In the genomic region with DNA sequence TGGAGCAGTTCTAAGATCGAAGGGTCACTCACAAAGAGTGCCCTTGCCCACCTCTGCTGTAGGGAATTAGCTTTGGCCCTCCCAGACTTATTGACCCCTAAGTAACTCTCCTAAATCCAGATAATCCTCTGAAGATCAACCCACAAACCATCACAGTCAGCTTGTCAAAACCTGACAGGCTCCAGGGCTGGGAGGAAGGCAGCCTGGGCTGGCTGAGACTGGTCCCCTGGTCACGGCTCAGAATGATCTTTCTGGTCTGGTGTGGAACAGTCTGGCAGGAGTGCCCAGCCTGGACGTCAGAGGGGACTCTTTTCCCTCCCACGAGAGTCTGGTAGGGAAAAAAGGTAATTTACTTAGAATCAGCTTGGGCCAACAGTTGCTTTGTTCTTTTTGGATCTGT, we compare ENCODE assay signal across 17 mouse cellular contexts.
DNase-seq lines count a peak whose midpoint lies in the region; ATAC-seq and TF ChIP-seq lines count a peak whose summit lies in the region.
"Had no signal": no experiment of that assay in that cellular context is flagged by ENCODE, and none has a peak within 500 bp of the region (broad histone marks: within the 10 kb centered on the region; RNA-seq: fewer than 3 reads in every experiment).

No protein-coding gene starts in this region.

- DNase-seq in forebrain, embryonic 11.5 days (ENCODE audit: low spot score): no peak
- no peak for DNase-seq in forebrain, postnatal 0 days
- no peak for DNase-seq in kidney, adult 11 months
- DNase-seq in embryonic facial prominence, embryonic 10.5 days (ENCODE audit: low spot score): peak; percentile 61
- DNase-seq in cerebellum, adult 9-10 months: no peak
- no peak for DNase-seq in Muller cell, postnatal 12 days (ENCODE audit: inconsistent ontology term)
- DNase-seq: adrenal gland, postnatal 36 days; cerebellum, adult 9-11 months; kidney, adult 9 months; lung, adult 2 months; thymus, postnatal 14 days had no signal

- no peaks in the 10 kb centered on the region for H3K36me3 ChIP-seq in forebrain, embryonic 11.5 days (ENCODE audit: control insufficient read depth, insufficient read depth, low read length)
- H3K36me3 ChIP-seq in forebrain, postnatal 0 days (ENCODE audit: insufficient read depth): no peaks in the 10 kb centered on the region
- H3K36me3 ChIP-seq in kidney, embryonic 15.5 days: no peaks in the 10 kb centered on the region
- H3K36me3 ChIP-seq in embryonic facial prominence, embryonic 10.5 days (replicated peaks): no peaks in the 10 kb centered on the region
- H3K36me3 ChIP-seq in limb, embryonic 13.5 days: no peaks in the 10 kb centered on the region
- H3K36me3 ChIP-seq: stomach, embryonic 15.5 days had no signal

- no peaks in the 10 kb centered on the region for H3K27me3 ChIP-seq in forebrain, embryonic 11.5 days (ENCODE audit: control insufficient read depth, insufficient read depth, low read length)
- no peaks in the 10 kb centered on the region for H3K27me3 ChIP-seq in forebrain, postnatal 0 days (ENCODE audit: insufficient read depth, low read length)
- no peaks in the 10 kb centered on the region for H3K27me3 ChIP-seq in kidney, embryonic 15.5 days
- no peaks in the 10 kb centered on the region for H3K27me3 ChIP-seq in embryonic facial prominence, embryonic 10.5 days (replicated peaks; ENCODE audit: low read depth, poor library complexity, severe bottlenecking)
- no peaks in the 10 kb centered on the region for H3K27me3 ChIP-seq in limb, embryonic 13.5 days
- H3K27me3 ChIP-seq: CH12.LX; stomach, embryonic 15.5 days had no signal

- no peak for ATAC-seq in forebrain, embryonic 11.5 days (replicated peaks; ENCODE audit: low FRiP score)
- no peak for ATAC-seq in forebrain, postnatal 0 days
- no peak for ATAC-seq in kidney, embryonic 15.5 days (replicated peaks; ENCODE audit: low FRiP score)
- ATAC-seq in limb, embryonic 13.5 days (ENCODE audit: low FRiP score, low read depth): no peak
- ATAC-seq: activated CD4-positive, CD25-positive, alpha-beta regulatory T cell, adult 4 months had no signal

- H3K9ac ChIP-seq in forebrain, embryonic 11.5 days (ENCODE audit: low read length): no peak overlapping the region
- H3K9ac ChIP-seq in forebrain, postnatal 0 days: no peak overlapping the region
- H3K9ac ChIP-seq in kidney, embryonic 15.5 days: no peak overlapping the region
- 0 out of 2 replicates have a peak overlapping the region, but pooled peaks have one; percentile 31 for H3K9ac ChIP-seq in limb, embryonic 13.5 days
- H3K9ac ChIP-seq: stomach, embryonic 15.5 days had no signal

- peak overlapping the region; percentile 18; the same call in 1 of the 2 replicates for H3K27ac ChIP-seq in forebrain, embryonic 11.5 days (ENCODE audit: low read depth, low read length)
- no peak overlapping the region for H3K27ac ChIP-seq in forebrain, postnatal 0 days (ENCODE audit: low read depth, low read length)
- H3K27ac ChIP-seq in kidney, embryonic 15.5 days: 0 out of 2 replicates have a peak overlapping the region, but pooled peaks have one; percentile 41
- peak overlapping the region; percentile 79 for H3K27ac ChIP-seq in embryonic facial prominence, embryonic 10.5 days (replicated peaks)
- H3K27ac ChIP-seq in limb, embryonic 13.5 days: peak overlapping the region; percentile 6; the same call in 1 of the 2 replicates
- H3K27ac ChIP-seq: layer of hippocampus, adult 2 months; stomach, embryonic 15.5 days had no signal

- H3K4me3 ChIP-seq in forebrain, embryonic 11.5 days (ENCODE audit: low read depth, low read length): no peak overlapping the region
- no peak overlapping the region for H3K4me3 ChIP-seq in forebrain, postnatal 0 days (ENCODE audit: low read depth, low read length)
- H3K4me3 ChIP-seq in kidney, embryonic 15.5 days (replicated peaks): no peak overlapping the region
- H3K4me3 ChIP-seq in embryonic facial prominence, embryonic 10.5 days: no peak overlapping the region
- H3K4me3 ChIP-seq in limb, embryonic 13.5 days: no peak overlapping the region
- H3K4me3 ChIP-seq: layer of hippocampus, adult 2 months; stomach, embryonic 15.5 days had no signal

- 7% methylated on average over 4 of the region's 4 CpGs for WGBS in forebrain, embryonic 11.5 days
- 22% methylated on average over 4 of the region's 4 CpGs for WGBS in forebrain, postnatal 0 days
- WGBS in kidney, embryonic 15.5 days: 42% methylated on average over 4 of the region's 4 CpGs
- 16% methylated on average over 4 of the region's 4 CpGs for WGBS in embryonic facial prominence, embryonic 10.5 days
- 21% methylated on average over 4 of the region's 4 CpGs for WGBS in limb, embryonic 13.5 days

- no peaks in the 10 kb centered on the region for H3K9me3 ChIP-seq in forebrain, embryonic 11.5 days (ENCODE audit: control insufficient read depth, low read length)
- H3K9me3 ChIP-seq in forebrain, postnatal 0 days (ENCODE audit: low read length): no peaks in the 10 kb centered on the region
- no peaks in the 10 kb centered on the region for H3K9me3 ChIP-seq in kidney, embryonic 15.5 days (replicated peaks)
- H3K9me3 ChIP-seq in embryonic facial prominence, embryonic 10.5 days: no peaks in the 10 kb centered on the region
- H3K9me3 ChIP-seq in limb, embryonic 13.5 days: no peaks in the 10 kb centered on the region
- H3K9me3 ChIP-seq: stomach, embryonic 15.5 days had no signal

- no peak overlapping the region for H3K4me2 ChIP-seq in forebrain, embryonic 11.5 days (ENCODE audit: low read depth, low read length, severe bottlenecking)
- H3K4me2 ChIP-seq in forebrain, postnatal 0 days (ENCODE audit: low read depth): no peak overlapping the region
- H3K4me2 ChIP-seq in kidney, embryonic 15.5 days: no peak overlapping the region
- no peak overlapping the region for H3K4me2 ChIP-seq in limb, embryonic 13.5 days (replicated peaks)
- H3K4me2 ChIP-seq: stomach, embryonic 15.5 days had no signal

- TF ChIP-seq CTCF in forebrain, postnatal 0 days (IDR thresholded peaks at IDR 0.05; ENCODE audit: low read depth): no peak

- 0 out of 2 replicates have a peak, but pooled peaks cover 5% of the 10 kb centered on the region for H3K4me1 ChIP-seq in forebrain, embryonic 11.5 days (replicated peaks; ENCODE audit: control insufficient read depth, insufficient read depth, low read length)
- H3K4me1 ChIP-seq in forebrain, postnatal 0 days (ENCODE audit: insufficient read depth): no peaks in the 10 kb centered on the region
- peaks cover 22% of the 10 kb centered on the region for H3K4me1 ChIP-seq in kidney, embryonic 15.5 days
- peaks cover 45% of the 10 kb centered on the region for H3K4me1 ChIP-seq in embryonic facial prominence, embryonic 10.5 days
- H3K4me1 ChIP-seq in limb, embryonic 13.5 days: peaks cover 34% of the 10 kb centered on the region
